Mouse (Mus musculus) kidney, adult 18-20 months (tissue): Measurements from ENCODE around the gene Gsg1l2.
A peak's percentile ranks its signal among the peaks of the same experiment; 100 is the strongest.

ENCODE experiments used
- DNase-seq: peaks from one replicate; pipeline ENCODE4 v3.0.0; 2021

Gsg1l2 gene

DNA sequence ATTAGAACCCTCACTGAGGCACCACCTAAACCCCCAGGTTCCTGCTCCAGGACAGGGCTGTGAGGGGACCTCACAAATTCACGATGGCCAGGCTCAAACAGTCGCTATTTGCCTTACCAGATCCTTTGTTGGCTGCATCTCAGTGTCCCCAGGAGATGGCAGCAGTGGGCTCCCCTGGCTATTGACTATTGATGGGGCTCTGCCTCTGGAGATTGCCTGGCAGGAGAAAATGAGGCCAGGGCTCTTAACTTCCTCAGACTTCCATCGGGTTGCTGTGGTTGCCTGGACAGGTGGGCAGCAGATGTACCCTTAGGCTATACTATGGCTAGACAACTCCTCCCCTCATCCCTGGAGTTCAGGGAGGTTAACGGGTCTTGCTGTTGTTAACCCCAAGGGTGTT is 45.8 kb downstream of the Gsg1l2 start:
- DNase-seq, result peak; percentile 23

DNA sequence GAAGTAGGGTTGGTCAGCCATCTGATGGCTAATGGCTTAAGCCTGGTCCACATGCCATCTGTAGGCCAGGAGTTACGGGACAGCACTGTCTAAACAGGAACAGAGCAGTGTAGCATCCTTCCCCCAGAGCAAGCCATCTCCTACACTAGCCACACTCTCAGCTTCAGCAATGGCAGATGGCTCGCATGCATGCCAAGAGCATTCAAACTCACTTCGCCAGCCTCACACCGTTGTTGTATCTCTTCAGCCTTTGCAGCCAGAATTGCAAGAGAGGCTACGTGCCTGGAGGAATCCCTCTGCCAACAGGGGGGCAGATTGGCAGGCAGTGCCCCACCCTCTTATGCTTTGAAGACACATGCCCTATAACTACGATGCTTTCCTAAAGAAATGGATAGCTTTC is 47.2 kb downstream of the Gsg1l2 start:
- DNase-seq, result no peak

DNA sequence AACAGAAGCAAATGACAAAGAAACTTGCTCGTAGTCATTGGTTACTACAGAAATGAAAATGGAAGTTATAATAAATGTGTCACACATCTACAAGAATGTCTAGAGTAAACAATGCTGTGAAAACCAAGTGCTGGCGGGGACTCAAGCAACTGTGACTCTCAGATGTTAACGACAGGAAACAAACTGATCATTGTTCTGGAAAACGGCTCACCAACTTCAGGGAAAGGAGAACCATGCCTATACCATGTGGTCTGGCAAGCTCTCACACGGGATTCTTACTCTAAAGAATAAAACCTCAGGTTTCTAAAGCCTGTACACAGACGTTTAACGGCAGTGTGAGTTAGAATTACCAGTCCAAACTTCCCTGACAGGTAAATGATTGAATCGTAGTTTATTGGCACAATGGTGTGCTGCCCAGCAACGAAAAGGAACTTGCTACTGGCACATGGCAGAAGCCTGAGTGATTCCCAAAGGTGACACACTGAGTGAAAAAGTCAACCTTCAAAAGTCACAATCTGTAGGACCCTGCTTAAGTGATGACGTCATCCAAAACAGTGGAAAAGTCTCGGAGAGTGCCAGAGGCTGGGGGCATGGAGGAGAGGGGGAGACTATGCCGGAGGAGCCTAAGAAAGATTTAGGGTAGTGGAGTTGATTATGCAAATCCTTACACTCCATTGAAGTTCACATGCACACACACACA is 54.1 kb downstream of the Gsg1l2 start:
- no peak for DNase-seq

DNA sequence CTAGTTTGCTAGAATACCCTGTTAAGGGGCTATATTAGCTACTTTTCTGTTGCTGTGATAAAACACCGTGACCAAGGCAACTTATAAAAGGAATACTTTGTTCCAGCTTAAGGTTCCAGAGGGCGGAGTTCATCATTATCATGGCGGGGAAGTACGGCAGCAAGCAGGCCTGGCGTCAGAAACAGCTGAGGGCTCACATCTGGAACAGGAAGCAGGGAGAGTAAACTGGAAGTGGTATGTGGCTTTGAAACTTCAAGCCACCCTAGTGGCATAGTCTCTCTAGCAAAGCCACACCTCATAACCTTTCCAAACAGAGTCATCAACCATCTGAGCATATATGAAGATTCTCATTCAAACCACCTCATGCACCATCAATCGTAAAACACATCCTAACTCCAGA is 55.1 kb downstream of the Gsg1l2 start:
- DNase-seq, result no peak

DNA sequence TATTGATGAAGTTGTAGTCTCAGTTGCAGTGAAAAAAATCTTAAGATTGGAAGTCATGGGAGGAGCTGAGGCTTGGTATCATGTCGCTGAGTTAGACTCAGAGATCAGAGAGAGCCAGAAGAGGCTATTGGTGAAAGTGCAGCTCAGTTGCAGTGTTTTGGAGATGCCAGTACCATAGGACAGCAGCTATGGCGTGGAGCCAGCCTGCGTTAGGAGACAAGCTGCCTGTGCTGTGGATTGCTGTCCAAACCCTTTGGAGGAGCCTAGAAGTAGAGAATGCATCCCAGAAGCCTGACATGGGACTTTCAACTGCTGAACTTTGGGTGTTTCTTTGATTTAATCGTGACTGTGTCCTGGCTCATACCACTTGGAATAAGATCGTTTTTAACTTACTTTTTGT is 57.4 kb downstream of the Gsg1l2 start:
- DNase-seq, result no peak

DNA sequence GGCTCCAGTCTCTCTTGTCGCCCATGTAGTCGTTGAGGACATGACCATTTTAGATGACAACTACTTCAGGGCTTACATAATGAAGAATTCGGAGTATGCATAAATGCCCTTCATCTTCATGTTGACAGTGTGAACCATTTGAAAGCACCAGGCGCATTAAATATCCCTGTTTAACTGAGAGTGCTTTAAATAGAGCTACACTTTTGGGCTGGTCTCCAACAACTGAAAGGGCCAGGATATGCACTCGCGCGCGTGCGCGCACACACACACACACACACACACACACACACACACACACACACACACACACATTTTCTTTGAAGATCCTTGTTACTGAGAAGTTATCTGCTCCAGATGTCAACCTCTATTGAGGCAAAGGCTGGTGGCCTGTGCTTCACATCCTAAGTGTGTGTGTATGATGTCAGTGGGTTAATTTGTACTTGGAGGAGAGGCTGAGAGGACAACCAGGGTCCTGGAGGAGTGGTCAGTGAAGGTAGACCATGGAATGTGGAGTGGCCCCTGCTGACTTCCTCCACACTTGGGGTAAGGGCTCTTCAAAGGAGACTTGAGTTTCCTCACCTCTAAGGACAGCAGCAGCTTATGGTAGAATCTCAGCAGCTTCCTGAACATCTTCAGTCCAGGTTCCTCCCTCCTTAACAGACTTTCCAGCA is 61.1 kb downstream of the Gsg1l2 start:
- no peak for DNase-seq
